Mouse (Mus musculus): Measurements from ENCODE around the gene Vps37d. TPM values are rescaled to one million over a fixed set of nuclear protein-coding genes. Genes with fewer than 3 reads are reported as not detected.

The Vps37d gene
- polyA plus RNA-seq, 1 experiment from 2014 or later: 3.5 TPM

DNA sequence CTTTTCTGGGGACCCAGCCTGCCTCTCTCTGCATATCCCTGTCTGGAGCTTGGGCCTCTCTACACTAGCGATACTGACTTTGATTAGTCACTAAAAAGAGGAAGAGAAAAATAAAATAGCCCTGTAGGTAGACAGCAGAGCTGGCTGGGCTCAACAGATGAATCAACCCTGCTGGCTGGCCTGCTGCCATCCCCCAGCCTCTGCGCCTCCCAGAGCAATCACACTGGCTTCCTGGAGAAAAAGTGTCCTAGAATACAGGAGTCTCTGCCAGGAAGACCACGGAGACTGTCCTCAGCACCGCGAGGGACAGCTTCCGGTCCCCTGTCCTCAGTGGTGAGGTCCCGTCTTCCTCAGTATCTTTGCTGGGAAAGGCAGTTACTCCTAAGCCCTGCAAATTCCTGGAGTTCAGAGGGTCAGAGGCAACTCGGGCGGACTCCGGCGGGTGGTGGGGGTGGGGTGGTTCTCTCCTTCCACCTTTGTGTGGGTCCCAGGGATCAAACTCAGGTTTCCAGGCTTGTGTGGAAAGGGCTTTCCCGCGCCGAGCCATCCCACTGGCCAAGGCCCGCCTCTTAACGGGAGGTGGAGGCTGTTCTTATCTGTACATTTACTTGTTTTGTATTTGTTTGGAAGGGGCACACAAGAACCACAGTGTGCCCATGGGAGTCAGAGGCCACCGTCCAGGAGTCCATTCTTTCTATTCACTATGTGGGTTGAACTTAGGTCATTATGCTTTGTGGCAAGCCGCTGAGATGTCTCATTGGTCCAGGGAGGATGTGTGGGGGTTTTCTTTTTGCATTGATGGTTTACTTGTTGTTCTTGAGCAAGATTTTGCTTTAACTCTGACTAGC is 48.8 kb downstream of the Vps37d start:
- Histone ChIP-seq H3K4me1 (ENCODE audit: control insufficient read depth in 2 of 2, insufficient read depth in 2 of 2, low read length in 2 of 2) (peaks cover 26 to 33% of the 10 kb centered on the region in 2 experiments), H3K4me3 (ENCODE audit: control insufficient read depth in 1 of 2, insufficient read depth in 1 of 2, low read depth in 1 of 2, low read length in 2 of 2) (no peak overlapping the region), H3K4me2 (ENCODE audit: low read length) (peak overlapping the region; percentile 48), H3K9me3 (ENCODE audit: control insufficient read depth, low read length) (no peaks in the 10 kb centered on the region), H3K9ac (ENCODE audit: low read length) (peak overlapping the region; percentile 36; the same call in 1 of the 2 replicates), H3K27ac (replicated peaks in 1 of 2; ENCODE audit: control insufficient read depth in 1 of 2, insufficient read depth in 1 of 2, low read depth in 2 of 2, low read length in 2 of 2) (peak overlapping the region; percentile 12 to 51; a peak in 3 of 4 replicates), H3K36me3 (ENCODE audit: control insufficient read depth, insufficient read depth, low read length) (no peaks in the 10 kb centered on the region; the same call in 1 of the 2 replicates), H3K27me3 (ENCODE audit: control insufficient read depth, insufficient read depth, low read length) (no peaks in the 10 kb centered on the region)
- WGBS: 49% methylated on average over 18 of the region's 18 CpGs
- ATAC-seq (ENCODE audit: insufficient number of reproducible peaks, insufficient read depth, low FRiP score, low read depth): no peak

DNA sequence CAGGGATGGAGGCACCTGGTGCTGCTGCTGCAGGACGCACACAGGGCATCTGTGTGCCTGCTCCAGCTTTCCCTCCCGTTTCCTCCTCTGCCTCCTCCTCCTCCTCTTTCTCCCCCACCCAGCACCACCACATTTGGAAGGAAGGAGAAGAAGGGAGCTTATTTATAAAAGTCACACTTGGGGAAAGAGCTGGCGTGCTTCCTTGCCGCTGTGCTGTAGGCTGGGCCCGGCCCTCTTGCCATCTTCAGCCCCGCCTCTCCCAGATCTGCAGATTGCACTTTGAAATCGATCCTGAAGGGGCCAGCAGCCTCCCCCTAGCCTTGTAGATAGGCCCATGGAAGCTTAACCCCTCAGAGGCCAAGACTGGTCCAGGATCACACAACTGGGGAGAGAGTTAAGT is 52.2 kb downstream of the Vps37d start:
- no peaks in the 10 kb centered on the region for H3K9me3 ChIP-seq (ENCODE audit: control insufficient read depth, low read length)
- no peaks in the 10 kb centered on the region for H3K36me3 ChIP-seq (ENCODE audit: control insufficient read depth, insufficient read depth, low read length)
- no peak overlapping the region for H3K27ac ChIP-seq (replicated peaks in 1 of 2; ENCODE audit: control insufficient read depth in 1 of 2, insufficient read depth in 1 of 2, low read depth in 2 of 2, low read length in 2 of 2)
- H3K9ac ChIP-seq (ENCODE audit: low read length): no peak overlapping the region
- no peaks in the 10 kb centered on the region for H3K27me3 ChIP-seq (ENCODE audit: control insufficient read depth, insufficient read depth, low read length)
- no peak overlapping the region for H3K4me3 ChIP-seq (ENCODE audit: control insufficient read depth in 1 of 2, insufficient read depth in 1 of 2, low read depth in 1 of 2, low read length in 2 of 2)
- 30% methylated on average over 7 of the region's 7 CpGs for WGBS
- H3K4me2 ChIP-seq (ENCODE audit: low read length): peak overlapping the region; percentile 94
- ATAC-seq (ENCODE audit: insufficient number of reproducible peaks, insufficient read depth, low FRiP score, low read depth): no peak
- H3K4me1 ChIP-seq (ENCODE audit: control insufficient read depth in 2 of 2, insufficient read depth in 2 of 2, low read length in 2 of 2): peaks cover 36 to 52% of the 10 kb centered on the region in 2 experiments

DNA sequence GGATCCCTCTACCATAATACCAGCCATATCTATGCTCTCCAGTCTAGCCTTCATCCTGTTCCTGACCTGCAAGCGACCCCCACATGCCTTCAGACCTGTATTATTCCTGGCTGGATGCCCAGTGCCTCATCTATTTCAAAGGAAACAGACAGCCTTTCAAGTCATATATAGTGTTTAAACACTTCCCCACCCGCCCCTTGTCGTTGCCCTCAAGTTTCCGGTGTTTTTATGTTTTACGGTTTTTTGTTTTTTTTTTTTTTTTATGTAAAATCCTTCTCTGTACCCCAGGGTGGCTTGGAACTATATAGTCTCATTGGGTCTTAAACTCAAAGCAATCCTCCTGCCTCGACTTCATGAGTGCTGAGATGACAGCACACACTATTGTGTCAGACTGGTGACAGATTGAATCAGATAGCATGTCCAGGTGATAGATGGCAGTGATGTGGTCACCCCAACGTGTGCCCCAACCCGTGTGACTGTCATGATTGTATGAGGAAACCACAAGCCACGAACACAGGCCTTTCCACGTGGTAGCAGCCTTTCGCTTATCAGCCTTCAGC is 53.3 kb downstream of the Vps37d start:
- Histone ChIP-seq H3K4me2 (ENCODE audit: low read length) (peak overlapping the region; percentile 94), H3K36me3 (ENCODE audit: control insufficient read depth, insufficient read depth, low read length) (no peaks in the 10 kb centered on the region), H3K27ac (replicated peaks in 1 of 2; ENCODE audit: control insufficient read depth in 1 of 2, insufficient read depth in 1 of 2, low read depth in 2 of 2, low read length in 2 of 2) (peak overlapping the region in 1 of 2 experiments; percentile 72; a peak in 2 of 4 replicates), H3K27me3 (ENCODE audit: control insufficient read depth, insufficient read depth, low read length) (no peaks in the 10 kb centered on the region), H3K9ac (ENCODE audit: low read length) (peak overlapping the region; percentile 9; the same call in 1 of the 2 replicates), H3K4me3 (ENCODE audit: control insufficient read depth in 1 of 2, insufficient read depth in 1 of 2, low read depth in 1 of 2, low read length in 2 of 2) (peak overlapping the region; percentile 14 to 67), H3K9me3 (ENCODE audit: control insufficient read depth, low read length) (no peaks in the 10 kb centered on the region), H3K4me1 (ENCODE audit: control insufficient read depth in 2 of 2, insufficient read depth in 2 of 2, low read length in 2 of 2) (peaks cover 36 to 52% of the 10 kb centered on the region in 2 experiments)
- peak; percentile 45; the same call in 1 of the 2 replicates for ATAC-seq (ENCODE audit: insufficient number of reproducible peaks, insufficient read depth, low FRiP score, low read depth)
- 26% methylated on average over 11 of the region's 11 CpGs for WGBS

DNA sequence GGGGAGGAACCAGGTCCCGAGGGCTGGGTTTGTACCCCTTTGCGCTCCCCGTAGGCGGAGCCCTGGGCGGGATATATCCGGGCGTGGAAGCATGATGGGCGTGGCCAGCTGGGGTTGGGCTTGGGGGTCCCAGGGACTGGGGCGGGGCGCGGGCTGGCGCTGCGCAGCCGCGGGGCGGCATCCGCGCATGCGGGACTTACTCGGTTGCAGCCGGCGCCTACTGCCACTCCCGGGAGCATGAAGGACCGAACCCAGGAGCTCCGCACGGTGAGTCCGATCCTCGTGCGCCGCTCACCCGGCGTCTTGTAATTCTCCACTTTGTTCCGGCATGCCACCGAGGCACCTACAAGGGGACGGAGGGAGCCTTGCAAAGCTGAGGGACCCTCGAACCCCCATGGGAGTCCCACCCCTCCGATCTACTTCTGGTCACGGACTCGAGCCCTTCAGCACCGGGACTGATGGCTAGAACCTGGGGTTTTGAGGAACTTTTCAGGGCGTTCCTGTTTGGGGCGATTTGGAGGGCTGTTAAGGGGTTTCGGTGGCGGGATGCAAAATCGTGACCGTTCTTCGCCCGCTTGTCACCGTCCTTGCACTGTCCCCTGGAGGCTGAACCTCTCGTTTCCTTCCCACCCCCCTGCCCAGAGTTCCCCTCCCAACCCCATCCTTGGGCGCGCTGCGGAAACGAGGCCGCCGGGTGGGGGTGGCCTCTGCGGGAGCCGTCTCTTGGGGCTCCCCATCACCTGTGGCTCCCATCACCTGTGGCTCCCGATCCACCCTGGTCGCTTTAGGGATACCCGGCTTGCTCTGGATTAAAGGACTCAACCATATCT is 54.5 kb downstream of the Vps37d start, which contains the start of gene Stx1a:
Gene Stx1a, plus strand, starts transcription at position 139 of the 830 bp plus-strand sequence.
- peak within 1 kb of the TSS; percentile 67 to 69 for H3K4me3 ChIP-seq (ENCODE audit: control insufficient read depth in 1 of 2, insufficient read depth in 1 of 2, low read depth in 1 of 2, low read length in 2 of 2)
- peak within 1 kb of the TSS; percentile 94 for H3K4me2 ChIP-seq (ENCODE audit: low read length)
- peaks cover 27 to 41% of the 10 kb centered on the region in 2 experiments for H3K4me1 ChIP-seq (ENCODE audit: control insufficient read depth in 2 of 2, insufficient read depth in 2 of 2, low read length in 2 of 2)
- under 1% methylated on average over 61 of the region's 61 CpGs for WGBS
- H3K27ac ChIP-seq (replicated peaks in 1 of 2; ENCODE audit: control insufficient read depth in 1 of 2, insufficient read depth in 1 of 2, low read depth in 2 of 2, low read length in 2 of 2): peak within 1 kb of the TSS; percentile 33 to 85; a peak in 3 of 4 replicates
- no peaks in the 10 kb centered on the region for H3K27me3 ChIP-seq (ENCODE audit: control insufficient read depth, insufficient read depth, low read length)
- H3K9me3 ChIP-seq (ENCODE audit: control insufficient read depth, low read length): no peaks in the 10 kb centered on the region
- peak within 1 kb of the TSS; percentile 83 for H3K9ac ChIP-seq (ENCODE audit: low read length)
- ATAC-seq (ENCODE audit: insufficient number of reproducible peaks, insufficient read depth, low FRiP score, low read depth): peak; percentile 84
- no peaks in the 10 kb centered on the region for H3K36me3 ChIP-seq (ENCODE audit: control insufficient read depth, insufficient read depth, low read length)

Other genes starting within 250 kb of the Vps37d start
- gene Tmem270, start 171.5 kb downstream of the Vps37d start, polyA plus RNA-seq (2014; fragmentation: Nextera tagmentation; extraction: Ambion mirVana): not detected in 2 replicates
- gene Cldn13, start 162.7 kb downstream of the Vps37d start, polyA plus RNA-seq (2014; fragmentation: Nextera tagmentation; extraction: Ambion mirVana): 0.31 and 0.63 TPM in 2 replicates
- gene Mettl27, start 145.9 kb downstream of the Vps37d start, polyA plus RNA-seq (2014; fragmentation: Nextera tagmentation; extraction: Ambion mirVana): 11.1 and 12.0 TPM in 2 replicates
- 0.85 TPM in 1 of 2 replicates, not detected in the other for gene Cldn4, start 131.3 kb downstream of the Vps37d start, polyA plus RNA-seq (2014; fragmentation: Nextera tagmentation; extraction: Ambion mirVana)
- 0.53 and 2.2 TPM in 2 replicates for gene Cldn3, start 92.1 kb downstream of the Vps37d start, polyA plus RNA-seq (2014; fragmentation: Nextera tagmentation; extraction: Ambion mirVana)
- 72.1 and 74.9 TPM in 2 replicates for gene Abhd11, start 69.1 kb downstream of the Vps37d start, polyA plus RNA-seq (2014; fragmentation: Nextera tagmentation; extraction: Ambion mirVana)
- 5.4 and 6.4 TPM in 2 replicates for gene Stx1a, start 54.8 kb downstream of the Vps37d start, polyA plus RNA-seq (2014; fragmentation: Nextera tagmentation; extraction: Ambion mirVana)
- 30.6 and 31.1 TPM in 2 replicates for gene Dnajc30, start 14.1 kb downstream of the Vps37d start, polyA plus RNA-seq (2014; fragmentation: Nextera tagmentation; extraction: Ambion mirVana)
- 47.2 and 52.3 TPM in 2 replicates for gene Bud23, start 13.3 kb downstream of the Vps37d start, polyA plus RNA-seq (2014; fragmentation: Nextera tagmentation; extraction: Ambion mirVana)
- 0.34 and 0.92 TPM in 2 replicates for gene Mlxipl, start 11.6 kb upstream of the Vps37d start, polyA plus RNA-seq (2014; fragmentation: Nextera tagmentation; extraction: Ambion mirVana)
- 18.0 and 20.0 TPM in 2 replicates for gene Tbl2, start 71.4 kb upstream of the Vps37d start, polyA plus RNA-seq (2014; fragmentation: Nextera tagmentation; extraction: Ambion mirVana)
- 36.7 and 41.4 TPM in 2 replicates for gene Bcl7b, start 90.0 kb upstream of the Vps37d start, polyA plus RNA-seq (2014; fragmentation: Nextera tagmentation; extraction: Ambion mirVana)
- gene Baz1b, start 109.0 kb upstream of the Vps37d start, polyA plus RNA-seq (2014; fragmentation: Nextera tagmentation; extraction: Ambion mirVana): 32.8 and 32.9 TPM in 2 replicates
- gene Fzd9, start 173.0 kb upstream of the Vps37d start, polyA plus RNA-seq (2014; fragmentation: Nextera tagmentation; extraction: Ambion mirVana): 5.2 and 5.8 TPM in 2 replicates